Comparison of ENCODE assay signal across 28 mouse cellular contexts in genomic region chr7:45971831-45972723, GRCm38 (mm10). TPM values are rescaled to one million over a fixed set of nuclear protein-coding genes. Genes with fewer than 3 reads are reported as not detected.
DNase-seq lines count a peak whose midpoint lies in the region; ATAC-seq and TF ChIP-seq lines count a peak whose summit lies in the region.
"Had no signal": no experiment of that assay in that cellular context is flagged by ENCODE, and none has a peak within 500 bp of the region (broad histone marks: within the 10 kb centered on the region; RNA-seq: fewer than 3 reads in every experiment).

No protein-coding gene starts in this region.

- H3K9me3 ChIP-seq in E14TG2a.4 (ENCODE audit: low read length) = 0 out of 2 replicates have a peak, but pooled peaks cover 7% of the 10 kb centered on the region
- H3K9me3 ChIP-seq in hindbrain, embryonic 14.5 days (ENCODE audit: control insufficient read depth, low read length) = no peaks in the 10 kb centered on the region
- H3K9me3 ChIP-seq: forebrain, embryonic 13.5 days; heart, embryonic 15.5 days; intestine, embryonic 15.5 days; limb, embryonic 12.5 days; liver, embryonic 12.5 days; midbrain, embryonic 15.5 days; neural tube, embryonic 12.5 days had no signal

- H3K27me3 ChIP-seq in E14TG2a.4 (ENCODE audit: insufficient read depth, low read length) = no peaks in the 10 kb centered on the region; the same call in 1 of the 2 replicates
- H3K27me3 ChIP-seq in hindbrain, embryonic 14.5 days (ENCODE audit: control insufficient read depth, insufficient read depth, low read length) = no peaks in the 10 kb centered on the region
- H3K27me3 ChIP-seq: forebrain, embryonic 13.5 days; heart, embryonic 15.5 days; intestine, embryonic 15.5 days; liver, embryonic 12.5 days; midbrain, embryonic 15.5 days; neural tube, embryonic 12.5 days had no signal

- DNase-seq in 3134 (ENCODE audit: extremely low read depth, insufficient read length, low spot score) = peak; percentile 74
- DNase-seq in R1 (ENCODE audit: low read depth, low spot score) = peak; percentile 84
- DNase-seq in layer of hippocampus, postnatal 36 days = no peak
- no peak for DNase-seq in left cerebral cortex, postnatal 14 days (ENCODE audit: low spot score in 2 of 2)
- DNase-seq in hindbrain, embryonic 14.5 days (ENCODE audit: low spot score) = no peak
- DNase-seq: B cell, adult 2 months; cerebellum, adult 8-10 months; cerebellum, postnatal 25 days; gastrocnemius, postnatal 10 days; kidney, adult 2 months; lung, adult 18-20 months; lung, postnatal 4 days; right cerebral cortex, adult 18-20 months; spleen, adult 18-20 months; thymus, postnatal 25 days had no signal

- no peak overlapping the region for H3K9ac ChIP-seq in hindbrain, embryonic 14.5 days
- H3K9ac ChIP-seq: forebrain, embryonic 13.5 days; heart, embryonic 15.5 days; intestine, embryonic 15.5 days; limb, embryonic 12.5 days; liver, embryonic 12.5 days; midbrain, embryonic 15.5 days; neural tube, embryonic 12.5 days had no signal

- no peak overlapping the region for H3K27ac ChIP-seq in hindbrain, embryonic 14.5 days
- H3K27ac ChIP-seq: forebrain, embryonic 13.5 days; heart, embryonic 15.5 days; intestine, embryonic 15.5 days; kidney, postnatal 0 days; limb, embryonic 12.5 days; liver, embryonic 12.5 days; neural tube, embryonic 12.5 days had no signal

- no peaks in the 10 kb centered on the region for H3K36me3 ChIP-seq in E14TG2a.4 (ENCODE audit: insufficient read depth, low read length)
- H3K36me3 ChIP-seq in hindbrain, embryonic 14.5 days (replicated peaks; ENCODE audit: control insufficient read depth, insufficient read depth) = no peaks in the 10 kb centered on the region
- H3K36me3 ChIP-seq: heart, embryonic 15.5 days; intestine, embryonic 15.5 days; limb, embryonic 12.5 days; liver, embryonic 12.5 days; midbrain, embryonic 15.5 days; neural tube, embryonic 12.5 days had no signal

- WGBS in hindbrain, embryonic 14.5 days = 82% methylated on average over 11 of the region's 11 CpGs

- TF ChIP-seq CTCF in E14TG2a.4 (conservative IDR thresholded peaks at IDR 0.05; ENCODE audit: low read length) = no peak

- 0 out of 2 replicates have a peak, but pooled peaks have one; percentile 38 for ATAC-seq in megakaryocyte, adult 5-6 weeks (ENCODE audit: poor library complexity, severe bottlenecking)
- no peak for ATAC-seq in hindbrain, embryonic 14.5 days (ENCODE audit: low FRiP score)
- ATAC-seq: intestine, embryonic 15.5 days; liver, embryonic 12.5 days; lung, postnatal 0 days had no signal

- intact Hi-C loops in left cerebral cortex, postnatal 14 days (cut with DNase I) = no loop called here

- H3K4me2 ChIP-seq in hindbrain, embryonic 14.5 days (replicated peaks) = no peak overlapping the region
- H3K4me2 ChIP-seq: forebrain, embryonic 13.5 days; heart, embryonic 15.5 days; intestine, embryonic 15.5 days; limb, embryonic 12.5 days; liver, embryonic 12.5 days; midbrain, embryonic 15.5 days; neural tube, embryonic 12.5 days had no signal

- H3K4me1 ChIP-seq in E14TG2a.4 (replicated peaks; ENCODE audit: low read depth, low read length) = peaks cover 22% of the 10 kb centered on the region
- no peaks in the 10 kb centered on the region for H3K4me1 ChIP-seq in hindbrain, embryonic 14.5 days (replicated peaks; ENCODE audit: control insufficient read depth, insufficient read depth, low read length)
- H3K4me1 ChIP-seq: forebrain, embryonic 13.5 days; heart, embryonic 15.5 days; intestine, embryonic 15.5 days; limb, embryonic 12.5 days; liver, embryonic 12.5 days; midbrain, embryonic 15.5 days; neural tube, embryonic 12.5 days had no signal

- peak overlapping the region; percentile 60 for H3K4me3 ChIP-seq in E14TG2a.4 (replicated peaks; ENCODE audit: low read length)
- H3K4me3 ChIP-seq in hindbrain, embryonic 14.5 days (replicated peaks; ENCODE audit: low read length) = no peak overlapping the region
- H3K4me3 ChIP-seq: forebrain, embryonic 13.5 days; heart, embryonic 15.5 days; intestine, embryonic 15.5 days; limb, embryonic 12.5 days; liver, embryonic 12.5 days; midbrain, embryonic 15.5 days; myocyte; neural tube, embryonic 12.5 days had no signal

RNA-seq across cellular contexts. Expression of gene Ccdc114, which starts 48.2 kb away (rescaled TPM):
- 0.84 and 3.3 TPM in 2 replicates for total RNA-seq in megakaryocyte, adult 5-6 weeks (2015)
- 3.2 and 3.4 TPM in 2 replicates for total RNA-seq in megakaryocyte, adult 5-6 weeks (2017)
- 1 to 10 TPM; 3.0 TPM for total RNA-seq in layer of hippocampus, postnatal 36 days (2021)
- total RNA-seq in left cerebral cortex, postnatal 14 days (2021) = 1 to 10 TPM; 1.4 to 2.1 TPM
- 6.1 and 6.5 TPM in 2 replicates for polyA plus RNA-seq in hindbrain, embryonic 14.5 days (2014; fragmentation: Nextera tagmentation; extraction: Ambion mirVana)

RNA-seq across cellular contexts. Expression of gene Emp3, which starts 50.9 kb away (rescaled TPM):
- 661 and 761 TPM in 2 replicates for total RNA-seq in megakaryocyte, adult 5-6 weeks (2015)
- 564 and 565 TPM in 2 replicates for total RNA-seq in megakaryocyte, adult 5-6 weeks (2017)
- total RNA-seq in layer of hippocampus, postnatal 36 days (2021) = 1 to 10 TPM; 1.9 to 4.4 TPM
- total RNA-seq in left cerebral cortex, postnatal 14 days (2021) = 1 to 10 TPM; 5.3 to 5.6 TPM
- polyA plus RNA-seq in hindbrain, embryonic 14.5 days (2014; fragmentation: Nextera tagmentation; extraction: Ambion mirVana) = 34.1 and 38.8 TPM in 2 replicates

RNA-seq across cellular contexts. Expression of gene Abcc6, which starts 58.0 kb away (rescaled TPM):
- total RNA-seq in megakaryocyte, adult 5-6 weeks (2015) = not detected in 2 replicates
- not detected in 2 replicates for total RNA-seq in megakaryocyte, adult 5-6 weeks (2017)
- 1 to 10 TPM; 1.4 to 2.6 TPM for total RNA-seq in layer of hippocampus, postnatal 36 days (2021)
- total RNA-seq in left cerebral cortex, postnatal 14 days (2021) = 1 to 10 TPM; 5.2 to 5.9 TPM
- 0.33 and 0.43 TPM in 2 replicates for polyA plus RNA-seq in hindbrain, embryonic 14.5 days (2014; fragmentation: Nextera tagmentation; extraction: Ambion mirVana)
- total RNA-seq: heart, postnatal 25 days had no signal
- polyA plus RNA-seq: heart, embryonic 15.5 days; myocyte had no signal

Comparison
In these comparisons a context has a peak if more than half of its experiments do, and no peak if none do; other contexts are left out.
1. DNase-seq: peak in 3134 (single experiment) and R1 (single experiment); none in layer of hippocampus, postnatal 36 days (0 of 2), left cerebral cortex, postnatal 14 days (0 of 2) and hindbrain, embryonic 14.5 days (single experiment).
2. RNA of gene Emp3, which starts 50.9 kb away (total RNA-seq): 564 to 761 TPM in megakaryocyte, adult 5-6 weeks; 5.3 to 5.6 TPM in left cerebral cortex, postnatal 14 days and 1.9 to 4.4 TPM in layer of hippocampus, postnatal 36 days; every median in the first group is over 10 times any median in the second.